Mouse (Mus musculus) kidney, postnatal 0 days (tissue): ENCODE measurements around the gene Mgst2. TPM values are rescaled to one million over a fixed set of nuclear protein-coding genes. Genes with fewer than 3 reads are reported as not detected.

Source experiments
- ATAC-seq: fragments of 200-750 bp; cut with Nextera tagmentation; replicated peaks from 2 replicates; pipeline ENCODE4 v1.8.0; 2017; ENCODE audit warnings: low read depth, moderate number of reproducible peaks, moderate TSS enrichment, moderate library complexity; ENCODE audit not compliant: low FRiP score
- DNase-seq: peaks from one replicate; pipeline ENCODE4 v3.0.0-alpha.2; 2016; ENCODE audit warnings: low spot score
- H3K27ac ChIP-seq: fragments of 300-500 bp; sonication (generic); 2 replicates; pipeline ENCODE4 v1.5.1; 2014; ENCODE audit warnings: mild to moderate bottlenecking
- H3K27me3 ChIP-seq: fragments of 300-500 bp; sonication (generic); 2 replicates; pipeline ENCODE4 v1.6.1; 2014; ENCODE audit warnings: low read length, mixed read lengths; ENCODE audit not compliant: insufficient read depth
- H3K36me3 ChIP-seq: fragments of 300-500 bp; sonication (generic); 2 replicates; pipeline ENCODE4 v1.6.1; 2014; ENCODE audit warnings: low read length, mixed read lengths; ENCODE audit not compliant: insufficient read depth
- H3K4me1 ChIP-seq: fragments of 300-500 bp; sonication (generic); replicated peaks from 2 replicates; pipeline ENCODE4 v1.6.1; 2014; ENCODE audit warnings: antibody characterized with exemption, low read length, mixed read lengths; ENCODE audit not compliant: insufficient read depth
- H3K4me2 ChIP-seq: fragments of 300-500 bp; sonication (generic); 2 replicates; pipeline ENCODE4 v1.6.1; 2014; ENCODE audit warnings: mild to moderate bottlenecking, low read length, moderate library complexity, mixed read lengths
- H3K4me3 ChIP-seq: fragments of 300-500 bp; sonication (generic); replicated peaks from 2 replicates; pipeline ENCODE4 v1.5.1; 2014; ENCODE audit warnings: low read depth, low read length
- H3K9ac ChIP-seq: fragments of 300-500 bp; sonication (generic); 2 replicates; pipeline ENCODE4 v1.6.1; 2014; ENCODE audit warnings: low read depth, low read length
- H3K9me3 ChIP-seq: fragments of 300-500 bp; sonication (generic); replicated peaks from 2 replicates; pipeline ENCODE4 v1.6.1; 2016; ENCODE audit warnings: low read length, inconsistent platforms, mixed read lengths
- CTCF ChIP-seq: IDR thresholded peaks from 2 replicates; pipeline ENCODE4 v1.5.1; 2016; ENCODE audit warnings: antibody characterized with exemption, low read depth, mild to moderate bottlenecking, moderate library complexity
- WGBS: fragments of 180-500 bp; shearing (Covaris S2); extraction: QIAGEN DNeasy Blood & Tissue Kit; methylation state at CpG from one replicate; pipeline ENCODE4 v1.1.7; 2014; 5-methylcytosine and 5-hydroxymethylcytosine counted together
- polyA plus RNA-seq: library from polyadenylated mRNA; unstranded; fragments of >200 nt; fragmentation: Nextera tagmentation; extraction: Ambion mirVana; gene quantifications from 2 replicates; pipeline ENCODE4 v1.2.1, GENCODE M21; 2015

Mgst2 gene
- polyA plus RNA-seq, 1 experiment from 2014 or later: 1.8 TPM

- no peak for ATAC-seq
- Histone ChIP-seq H3K27me3 (no peaks in the 10 kb centered on the region), H3K9me3 (no peaks in the 10 kb centered on the region), H3K27ac (no peak overlapping the region), H3K4me1 (no peaks in the 10 kb centered on the region), H3K4me2 (no peak overlapping the region), H3K4me3 (no peak overlapping the region), H3K36me3 (peaks cover 15% of the 10 kb centered on the region), H3K9ac (no peak overlapping the region)
- 91% methylated on average over 8 of the region's 8 CpGs for WGBS
- no peak for TF ChIP-seq CTCF
- DNase-seq: no peak
Measured at GRCm38 (mm10) chr3:51688725-51689124, 28.6 kb downstream of the Mgst2 start.

GRCm38 (mm10) chr3:51693196-51693595 lies 33.0 kb downstream of the Mgst2 start:
- peaks cover 20% of the 10 kb centered on the region for H3K36me3 ChIP-seq
- no peak for DNase-seq
- no peak for ATAC-seq
- 83% methylated on average over 10 of the region's 10 CpGs for WGBS
- no peak overlapping the region for H3K4me3 ChIP-seq
- H3K9me3 ChIP-seq: no peaks in the 10 kb centered on the region
- H3K27ac ChIP-seq: no peak overlapping the region
- TF ChIP-seq CTCF: no peak
- H3K27me3 ChIP-seq: no peaks in the 10 kb centered on the region
- H3K4me1 ChIP-seq: no peaks in the 10 kb centered on the region
- H3K9ac ChIP-seq: no peak overlapping the region
- H3K4me2 ChIP-seq: no peak overlapping the region

- WGBS: 88% methylated on average over 14 of the region's 14 CpGs
- no peak for DNase-seq
Measured at GRCm38 (mm10) chr3:51694576-51694975, 34.4 kb downstream of the Mgst2 start.

GRCm38 (mm10) chr3:51695713-51696112 lies 35.6 kb downstream of the Mgst2 start:
- no peak overlapping the region for H3K27ac ChIP-seq
- H3K4me2 ChIP-seq: no peak overlapping the region
- H3K27me3 ChIP-seq: no peaks in the 10 kb centered on the region
- no peak for TF ChIP-seq CTCF
- WGBS: 81% methylated on average over 3 of the region's 3 CpGs
- ATAC-seq: no peak
- 0 out of 2 replicates have a peak, but pooled peaks cover 5% of the 10 kb centered on the region for H3K36me3 ChIP-seq
- DNase-seq: no peak
- 0 out of 2 replicates have a peak, but pooled peaks cover 9% of the 10 kb centered on the region for H3K4me1 ChIP-seq
- H3K9ac ChIP-seq: no peak overlapping the region
- no peak overlapping the region for H3K4me3 ChIP-seq
- no peaks in the 10 kb centered on the region for H3K9me3 ChIP-seq

More at GRCm38 (mm10) chr3:51694576-51694975, 34.4 kb downstream of the Mgst2 start:
- ATAC-seq: no peak
- H3K27ac ChIP-seq: no peak overlapping the region
- TF ChIP-seq CTCF: no peak
- peaks cover 16% of the 10 kb centered on the region for H3K36me3 ChIP-seq
- no peaks in the 10 kb centered on the region for H3K27me3 ChIP-seq
- no peaks in the 10 kb centered on the region for H3K9me3 ChIP-seq
- no peak overlapping the region for H3K9ac ChIP-seq
- no peak overlapping the region for H3K4me3 ChIP-seq
- H3K4me1 ChIP-seq: no peaks in the 10 kb centered on the region
- H3K4me2 ChIP-seq: no peak overlapping the region

GRCm38 (mm10) chr3:51697931-51698330 lies 37.8 kb downstream of the Mgst2 start:
- no peak for ATAC-seq
- 0 out of 2 replicates have a peak, but pooled peaks cover 5% of the 10 kb centered on the region for H3K36me3 ChIP-seq
- no peak overlapping the region for H3K4me3 ChIP-seq
- H3K27ac ChIP-seq: no peak overlapping the region
- no peaks in the 10 kb centered on the region for H3K9me3 ChIP-seq
- peaks cover 23% of the 10 kb centered on the region; the same call in 1 of the 2 replicates for H3K4me1 ChIP-seq
- no peak overlapping the region for H3K4me2 ChIP-seq
- WGBS: 93% methylated on average over 3 of the region's 3 CpGs
- no peak for DNase-seq
- TF ChIP-seq CTCF: no peak
- no peaks in the 10 kb centered on the region for H3K27me3 ChIP-seq
- no peak overlapping the region for H3K9ac ChIP-seq

GRCm38 (mm10) chr3:51700123-51700522 lies 40.0 kb downstream of the Mgst2 start:
- H3K9me3 ChIP-seq: no peaks in the 10 kb centered on the region
- H3K36me3 ChIP-seq: 0 out of 2 replicates have a peak, but pooled peaks cover 5% of the 10 kb centered on the region
- H3K4me2 ChIP-seq: peak overlapping the region; percentile 74
- H3K27me3 ChIP-seq: no peaks in the 10 kb centered on the region
- 32% methylated on average over 4 of the region's 4 CpGs for WGBS
- H3K27ac ChIP-seq: peak overlapping the region; percentile 74; the same call in 1 of the 2 replicates
- TF ChIP-seq CTCF: no peak
- peaks cover 24% of the 10 kb centered on the region; the same call in 1 of the 2 replicates for H3K4me1 ChIP-seq
- DNase-seq (no peak), ATAC-seq (no peak)
- no peak overlapping the region for H3K4me3 ChIP-seq
- no peak overlapping the region for H3K9ac ChIP-seq
